Comparison of ENCODE assay signal across 7 mouse cellular contexts in genomic region chr2:103424349-103425026, GRCm38 (mm10). TPM values are rescaled to one million over a fixed set of nuclear protein-coding genes. Genes with fewer than 3 reads are reported as not detected.
A peak's percentile ranks its signal among the peaks of the same experiment; 100 is the strongest.
DNase-seq lines count a peak whose midpoint lies in the region; ATAC-seq lines count a peak whose summit lies in the region.

No protein-coding gene starts in this region.

- peak; percentile 74 for ATAC-seq in forebrain, embryonic 11.5 days (replicated peaks; ENCODE audit: low FRiP score)
- ATAC-seq in hematopoietic stem cell, adult 5-6 weeks (replicated peaks in 1 of 2; ENCODE audit: insufficient read depth in 1 of 2, low FRiP score in 2 of 2, low TSS enrichment in 1 of 2, low read depth in 1 of 2, poor library complexity in 2 of 2, severe bottlenecking in 2 of 2), result peak; percentile 58 to 69; a peak in 2 of 4 replicates
- peak; percentile 77 for ATAC-seq in megakaryocyte, adult 5-6 weeks (ENCODE audit: poor library complexity, severe bottlenecking)

- no peaks in the 10 kb centered on the region for H3K27me3 ChIP-seq in forebrain, embryonic 11.5 days (ENCODE audit: control insufficient read depth, insufficient read depth, low read length)

- H3K9ac ChIP-seq in forebrain, embryonic 11.5 days (ENCODE audit: low read length), result peak overlapping the region; percentile 16; the same call in 1 of the 2 replicates

- no peak overlapping the region for H3K27ac ChIP-seq in forebrain, embryonic 11.5 days (ENCODE audit: low read depth, low read length)

- H3K4me3 ChIP-seq in forebrain, embryonic 11.5 days (ENCODE audit: low read depth, low read length), result no peak overlapping the region

- DNase-seq in Muller cell, postnatal 12 days (ENCODE audit: inconsistent ontology term), result peak; percentile 53
- DNase-seq in c-Kit-positive CD71-negative TER-119-negative erythroid progenitor cells, embryonic 14.5 days (ENCODE audit: low read depth), result peak; percentile 39
- DNase-seq in forebrain, embryonic 11.5 days (ENCODE audit: low spot score), result peak; percentile 82
- peak; percentile 36 for DNase-seq in layer of hippocampus, adult 9-11 months
- peak; percentile 69 for DNase-seq in right cerebral cortex, postnatal 14 days

- H3K36me3 ChIP-seq in forebrain, embryonic 11.5 days (ENCODE audit: control insufficient read depth, insufficient read depth, low read length), result no peaks in the 10 kb centered on the region

- 15% methylated on average over 12 of the region's 12 CpGs for WGBS in forebrain, embryonic 11.5 days

- H3K9me3 ChIP-seq in forebrain, embryonic 11.5 days (ENCODE audit: control insufficient read depth, low read length), result no peaks in the 10 kb centered on the region

- peak overlapping the region; percentile 19; the same call in 1 of the 2 replicates for H3K4me2 ChIP-seq in forebrain, embryonic 11.5 days (ENCODE audit: low read depth, low read length, severe bottlenecking)

- no peaks in the 10 kb centered on the region for H3K4me1 ChIP-seq in forebrain, embryonic 11.5 days (replicated peaks; ENCODE audit: control insufficient read depth, insufficient read depth, low read length)

RNA-seq across cellular contexts. Expression of gene Elf5, which starts 13.0 kb away (rescaled TPM):
- 0.11 and 0.12 TPM in 2 replicates for polyA plus RNA-seq in forebrain, embryonic 11.5 days (2014; fragmentation: Nextera tagmentation; extraction: Ambion mirVana)
- total RNA-seq in hematopoietic stem cell, adult 5-6 weeks (2017), result not detected in 2 replicates
- 0.04 TPM in 1 of 2 replicates, not detected in the other for total RNA-seq in megakaryocyte, adult 5-6 weeks (2015)
- not detected in 2 replicates for total RNA-seq in megakaryocyte, adult 5-6 weeks (2017)
